Mouse (Mus musculus) limb, embryonic 15.5 days (tissue): ENCODE measurements around the gene Olfr706. TPM values are rescaled to one million over a fixed set of nuclear protein-coding genes. Genes with fewer than 3 reads are reported as not detected.
"Not testable (repeated sequence)": the region's sequence is repeated elsewhere in the genome, so short reads cannot be mapped to it uniquely, and the experiment has no call there.

Source experiments
- ATAC-seq: fragments of 200-750 bp; cut with Nextera tagmentation; 2 replicates; pipeline ENCODE4 v1.8.0; 2017; ENCODE audit warnings: low read depth, moderate TSS enrichment; ENCODE audit not compliant: insufficient number of reproducible peaks, low FRiP score, low TSS enrichment
- H3K27ac ChIP-seq: fragments of 300-500 bp; sonication (generic); 2 replicates; pipeline ENCODE4 v1.5.1; 2015; ENCODE audit warnings: moderate library complexity, mild to moderate bottlenecking, inconsistent platforms
- H3K27me3 ChIP-seq: fragments of 300-500 bp; sonication (generic); 2 replicates; pipeline ENCODE4 v1.6.1; 2015; ENCODE audit warnings: inconsistent platforms
- H3K36me3 ChIP-seq: fragments of 300-500 bp; sonication (generic); 2 replicates; pipeline ENCODE4 v1.6.1; 2015; ENCODE audit warnings: inconsistent platforms
- H3K4me1 ChIP-seq: fragments of 300-500 bp; sonication (generic); 2 replicates; pipeline ENCODE4 v1.6.1; 2015; ENCODE audit warnings: inconsistent platforms
- H3K4me2 ChIP-seq: fragments of 300-500 bp; sonication (generic); 2 replicates; pipeline ENCODE4 v1.6.1; 2015; ENCODE audit warnings: mild to moderate bottlenecking, inconsistent platforms
- H3K4me3 ChIP-seq: fragments of 300-500 bp; sonication (generic); 2 replicates; pipeline ENCODE4 v1.5.1; 2015; ENCODE audit warnings: mild to moderate bottlenecking, inconsistent platforms
- H3K9ac ChIP-seq: fragments of 300-500 bp; sonication (generic); 2 replicates; pipeline ENCODE4 v1.6.1; 2015; ENCODE audit warnings: inconsistent platforms
- H3K9me3 ChIP-seq: fragments of 300-500 bp; sonication (generic); 2 replicates; pipeline ENCODE4 v1.6.1; 2016; ENCODE audit warnings: inconsistent platforms
- WGBS: fragments of 180-500 bp; shearing (Covaris S2); methylation state at CpG from one replicate; pipeline ENCODE4 v1.1.7; 2015; 5-methylcytosine and 5-hydroxymethylcytosine counted together
- polyA plus RNA-seq: library from polyadenylated mRNA; unstranded; fragments of >200 nt; fragmentation: Nextera tagmentation; extraction: Ambion mirVana; gene quantifications from 2 replicates; pipeline ENCODE4 v1.2.1, GENCODE M21; 2015

The Olfr706 gene
- polyA plus RNA-seq, result not detected in 2 replicates

DNA sequence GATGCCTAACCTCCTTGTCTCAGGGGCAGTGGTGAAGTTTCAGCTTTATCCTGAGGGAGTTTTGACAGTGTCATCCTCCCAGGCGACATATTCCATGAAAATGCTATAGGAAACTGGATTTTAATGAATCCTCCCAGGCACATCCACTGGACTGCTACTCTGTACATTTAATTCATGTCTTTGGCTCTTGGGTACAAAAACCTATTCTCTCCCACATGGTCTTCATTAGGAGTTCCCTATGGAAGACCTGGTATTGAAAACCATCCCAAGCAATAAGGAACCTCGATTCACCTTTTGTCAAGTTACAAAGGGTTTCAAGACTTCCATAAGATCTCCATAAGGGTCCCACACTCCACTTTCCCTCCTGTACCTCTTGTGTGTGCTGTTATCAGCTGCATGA is at the start of gene Olfr706:
Gene Olfr706, minus strand, starts transcription at position 101 of the 400 bp plus-strand sequence.
- Histone ChIP-seq H3K27me3 (no peaks in the 10 kb centered on the region), H3K9ac (no peak within 1 kb of the TSS), H3K27ac (no peak within 1 kb of the TSS), H3K4me1 (no peaks in the 10 kb centered on the region), H3K9me3 (no peaks in the 10 kb centered on the region), H3K36me3 (no peaks in the 10 kb centered on the region), H3K4me2 (no peak within 1 kb of the TSS), H3K4me3 (no peak within 1 kb of the TSS)
- ATAC-seq, result no peak
- 79% methylated on average over 2 of the region's 2 CpGs for WGBS

GRCm38 (mm10) chr7:106932119-106932518 is 44.2 kb upstream of the Olfr706 start, which contains the start of gene Olfr709-ps1:
TSS of gene Olfr709-ps1 (minus strand) at chr7:106932219.
- H3K9ac ChIP-seq, result no peak within 1 kb of the TSS
- no peak within 1 kb of the TSS for H3K4me2 ChIP-seq
- no peaks in the 10 kb centered on the region for H3K27me3 ChIP-seq
- H3K4me3 ChIP-seq, result no peak within 1 kb of the TSS
- H3K4me1 ChIP-seq, result no peaks in the 10 kb centered on the region
- no peaks in the 10 kb centered on the region for H3K9me3 ChIP-seq
- H3K36me3 ChIP-seq, result no peaks in the 10 kb centered on the region
- no peak within 1 kb of the TSS for H3K27ac ChIP-seq
- ATAC-seq, result no peak

GRCm38 (mm10) chr7:106920961-106921360 is 33.0 kb upstream of the Olfr706 start:
- H3K27me3 ChIP-seq, H3K36me3 ChIP-seq, H3K4me2 ChIP-seq, H3K4me1 ChIP-seq, H3K4me3 ChIP-seq, ATAC-seq, H3K27ac ChIP-seq, H3K9me3 ChIP-seq, H3K9ac ChIP-seq: not testable (repeated sequence)
- 90% methylated on average over 7 of the region's 7 CpGs for WGBS

DNA sequence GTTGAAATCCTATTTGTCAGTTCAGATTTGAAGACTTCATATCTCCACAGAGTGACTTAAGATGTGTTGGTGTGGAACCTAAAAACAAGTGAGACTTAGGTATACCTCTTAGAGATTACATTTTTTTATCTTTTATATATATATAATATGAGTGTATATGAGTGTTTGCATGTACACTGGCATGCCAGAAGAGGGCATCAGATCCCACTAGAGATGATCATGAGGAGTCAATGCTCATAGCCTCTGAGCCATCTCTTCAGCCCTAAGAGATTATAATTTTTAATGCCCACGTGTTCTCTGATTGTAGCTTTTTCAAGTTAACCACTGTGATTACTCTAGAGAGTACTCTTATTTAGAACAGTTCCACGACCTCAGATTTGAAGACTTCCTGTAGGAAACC is 19.7 kb upstream of the Olfr706 start, which contains the start of gene Olfr1532-ps1:
Gene Olfr1532-ps1, plus strand, starts transcription at position 326 of the 400 bp plus-strand sequence.
- ATAC-seq, result no peak
- Histone ChIP-seq H3K9ac (no peak within 1 kb of the TSS), H3K27ac (no peak within 1 kb of the TSS), H3K4me3 (no peak within 1 kb of the TSS), H3K36me3 (no peaks in the 10 kb centered on the region), H3K4me2 (no peak within 1 kb of the TSS), H3K9me3 (no peaks in the 10 kb centered on the region), H3K27me3 (no peaks in the 10 kb centered on the region), H3K4me1 (no peaks in the 10 kb centered on the region)
- 53% methylated on average over 2 of the region's 2 CpGs for WGBS

- not testable (repeated sequence) for H3K4me3 ChIP-seq, H3K4me2 ChIP-seq, H3K36me3 ChIP-seq, ATAC-seq, H3K4me1 ChIP-seq, H3K27ac ChIP-seq, H3K27me3 ChIP-seq, H3K9me3 ChIP-seq, H3K9ac ChIP-seq
- 86% methylated on average over 3 of the region's 3 CpGs for WGBS
Measured at GRCm38 (mm10) chr7:106901141-106901540, 13.2 kb upstream of the Olfr706 start, which contains the start of gene Olfr707. TSS of gene Olfr707 (minus strand) at chr7:106901241.

GRCm38 (mm10) chr7:106876791-106877190 is 11.2 kb downstream of the Olfr706 start, which contains the start of gene Olfr705:
TSS of gene Olfr705 (minus strand) at chr7:106876891.
- WGBS, result 80% methylated on average over 3 of the region's 3 CpGs
- no peaks in the 10 kb centered on the region for H3K36me3 ChIP-seq
- H3K9ac ChIP-seq, result no peak within 1 kb of the TSS
- H3K27ac ChIP-seq, result no peak within 1 kb of the TSS
- H3K4me2 ChIP-seq, result no peak within 1 kb of the TSS
- no peaks in the 10 kb centered on the region for H3K27me3 ChIP-seq
- no peaks in the 10 kb centered on the region for H3K9me3 ChIP-seq
- ATAC-seq, result no peak
- no peaks in the 10 kb centered on the region for H3K4me1 ChIP-seq
- no peak within 1 kb of the TSS for H3K4me3 ChIP-seq

- Histone ChIP-seq H3K4me3 (no peak within 1 kb of the TSS), H3K4me1 (no peaks in the 10 kb centered on the region)
Measured at GRCm38 (mm10) chr7:106862885-106863284, 25.1 kb downstream of the Olfr706 start, which contains the start of gene Olfr704. TSS of gene Olfr704 (plus strand) at chr7:106863185.

GRCm38 (mm10) chr7:106843060-106843459 is 44.9 kb downstream of the Olfr706 start, which contains the start of gene Olfr703:
TSS of gene Olfr703 (plus strand) at chr7:106843360.
- no peaks in the 10 kb centered on the region for H3K9me3 ChIP-seq
- H3K4me2 ChIP-seq, result no peak within 1 kb of the TSS
- no peak for ATAC-seq
- H3K4me1 ChIP-seq, result no peaks in the 10 kb centered on the region
- no peak within 1 kb of the TSS for H3K4me3 ChIP-seq
- H3K36me3 ChIP-seq, result no peaks in the 10 kb centered on the region
- no peaks in the 10 kb centered on the region for H3K27me3 ChIP-seq
- H3K27ac ChIP-seq, result no peak within 1 kb of the TSS
- no peak within 1 kb of the TSS for H3K9ac ChIP-seq
- WGBS, result 65% methylated on average over 2 of the region's 2 CpGs

More at GRCm38 (mm10) chr7:106862885-106863284, 25.1 kb downstream of the Olfr706 start, which contains the start of gene Olfr704:
- Histone ChIP-seq H3K27ac (no peak within 1 kb of the TSS), H3K27me3 (no peaks in the 10 kb centered on the region), H3K9ac (no peak within 1 kb of the TSS), H3K4me2 (no peak within 1 kb of the TSS), H3K9me3 (no peaks in the 10 kb centered on the region), H3K36me3 (no peaks in the 10 kb centered on the region)
- ATAC-seq, result no peak

DNA sequence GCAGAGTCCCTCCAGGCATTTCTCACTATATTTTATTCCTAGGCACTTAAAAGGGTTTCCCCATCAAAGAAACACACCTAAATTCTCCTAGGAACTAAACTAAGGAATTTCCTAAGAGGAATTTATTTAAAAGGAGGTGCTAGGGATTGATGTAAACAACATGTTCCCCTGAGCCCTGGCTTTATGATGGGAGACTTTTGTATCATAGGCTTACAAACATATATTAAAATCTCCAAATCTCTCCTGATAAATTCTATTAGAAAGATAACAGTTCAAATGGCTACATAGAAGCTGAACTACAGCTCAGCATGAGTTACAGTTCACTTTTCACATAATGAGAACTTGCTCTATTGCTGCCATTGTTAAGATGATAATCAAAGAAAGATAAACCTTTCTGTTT is 54.2 kb downstream of the Olfr706 start, which contains the start of gene Olfr702:
Gene Olfr702, minus strand, starts transcription at position 101 of the 400 bp plus-strand sequence.
- H3K36me3 ChIP-seq, result no peaks in the 10 kb centered on the region
- H3K4me3 ChIP-seq, result no peak within 1 kb of the TSS
- H3K9me3 ChIP-seq, result no peaks in the 10 kb centered on the region
- ATAC-seq, result no peak
- no peak within 1 kb of the TSS for H3K4me2 ChIP-seq
- no peak within 1 kb of the TSS for H3K27ac ChIP-seq
- no peak within 1 kb of the TSS for H3K9ac ChIP-seq
- no peaks in the 10 kb centered on the region for H3K27me3 ChIP-seq
- H3K4me1 ChIP-seq, result no peaks in the 10 kb centered on the region

Other genes starting within 250 kb of the Olfr706 start
- gene Olfr693, start 207.6 kb downstream of the Olfr706 start, polyA plus RNA-seq, result not detected in 2 replicates
- gene Olfr694, start 196.3 kb downstream of the Olfr706 start, polyA plus RNA-seq, result not detected in 2 replicates
- gene Olfr695, start 171.8 kb downstream of the Olfr706 start, polyA plus RNA-seq, result not detected in 2 replicates
- not detected in 2 replicates for gene Olfr697, start 145.7 kb downstream of the Olfr706 start, polyA plus RNA-seq
- gene Olfr698, start 132.8 kb downstream of the Olfr706 start, polyA plus RNA-seq, result not detected in 2 replicates
- not detected in 2 replicates for gene Olfr699, start 95.0 kb downstream of the Olfr706 start, polyA plus RNA-seq
- not detected in 2 replicates for gene Olfr700, start 79.3 kb downstream of the Olfr706 start, polyA plus RNA-seq
- not detected in 2 replicates for gene Olfr701, start 74.0 kb downstream of the Olfr706 start, polyA plus RNA-seq
- gene Olfr702, start 54.3 kb downstream of the Olfr706 start, polyA plus RNA-seq, result not detected in 2 replicates
- not detected in 2 replicates for gene Olfr703, start 44.8 kb downstream of the Olfr706 start, polyA plus RNA-seq
- not detected in 2 replicates for gene Olfr704, start 25.0 kb downstream of the Olfr706 start, polyA plus RNA-seq
- not detected in 2 replicates for gene Olfr705, start 11.3 kb downstream of the Olfr706 start, polyA plus RNA-seq
- gene Olfr707, start 13.1 kb upstream of the Olfr706 start, polyA plus RNA-seq, result not detected in 2 replicates
- not detected in 2 replicates for gene Olfr1532-ps1, start 19.8 kb upstream of the Olfr706 start, polyA plus RNA-seq
- gene Olfr709-ps1, start 44.1 kb upstream of the Olfr706 start, polyA plus RNA-seq, result not detected in 2 replicates
- not detected in 2 replicates for gene Olfr710, start 60.1 kb upstream of the Olfr706 start, polyA plus RNA-seq
- not detected in 2 replicates for gene Olfr6, start 75.8 kb upstream of the Olfr706 start, polyA plus RNA-seq
- not detected in 2 replicates for gene Olfr711, start 87.3 kb upstream of the Olfr706 start, polyA plus RNA-seq
- gene Olfr2, start 117.9 kb upstream of the Olfr706 start, polyA plus RNA-seq, result not detected in 2 replicates
- not detected in 2 replicates for gene Olfr713, start 143.0 kb upstream of the Olfr706 start, polyA plus RNA-seq
- gene Olfr714, start 182.8 kb upstream of the Olfr706 start, polyA plus RNA-seq, result not detected in 2 replicates
- gene Olfr17, start 205.1 kb upstream of the Olfr706 start, polyA plus RNA-seq, result not detected in 2 replicates
- not detected in 2 replicates for gene Olfr715b, start 222.2 kb upstream of the Olfr706 start, polyA plus RNA-seq
- not detected in 2 replicates for gene Olfr715, start 242.9 kb upstream of the Olfr706 start, polyA plus RNA-seq